Mouse (Mus musculus) right cerebral cortex, postnatal 14 days (tissue): ENCODE measurements around the gene Mtf2.
"Not testable (repeated sequence)": the region's sequence is repeated elsewhere in the genome, so short reads cannot be mapped to it uniquely, and the experiment has no call there.

ENCODE experiments used
- DNase-seq: peaks from one replicate; pipeline ENCODE4 v3.0.0; 2022

Mtf2 gene

GRCm38 (mm10) chr5:108065465-108066411 lies at the start of gene Mtf2:
Gene Mtf2 (plus strand): TSS chr5:108065674.
- peak; percentile 95 for DNase-seq

DNA sequence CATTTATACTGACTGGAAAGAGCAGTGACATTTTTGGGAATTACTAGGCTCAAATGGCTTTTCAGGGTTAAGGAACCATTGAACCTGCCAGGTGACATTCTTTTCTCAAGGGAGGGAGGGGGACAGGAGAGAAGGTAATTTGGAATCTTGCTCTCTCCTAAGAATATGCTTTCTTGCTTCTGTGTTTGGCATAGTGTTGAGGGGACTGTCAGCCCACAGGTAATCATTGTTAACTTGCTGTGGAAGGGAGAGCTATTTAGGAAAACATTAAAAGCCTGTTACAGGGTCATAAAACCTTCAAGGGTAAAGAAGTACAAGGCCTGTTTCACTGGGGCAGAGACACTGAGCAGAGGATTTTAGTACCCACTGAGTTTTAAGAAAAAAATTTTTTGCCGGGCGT lies 48.2 kb upstream of the Mtf2 start:
- DNase-seq: no peak

DNA sequence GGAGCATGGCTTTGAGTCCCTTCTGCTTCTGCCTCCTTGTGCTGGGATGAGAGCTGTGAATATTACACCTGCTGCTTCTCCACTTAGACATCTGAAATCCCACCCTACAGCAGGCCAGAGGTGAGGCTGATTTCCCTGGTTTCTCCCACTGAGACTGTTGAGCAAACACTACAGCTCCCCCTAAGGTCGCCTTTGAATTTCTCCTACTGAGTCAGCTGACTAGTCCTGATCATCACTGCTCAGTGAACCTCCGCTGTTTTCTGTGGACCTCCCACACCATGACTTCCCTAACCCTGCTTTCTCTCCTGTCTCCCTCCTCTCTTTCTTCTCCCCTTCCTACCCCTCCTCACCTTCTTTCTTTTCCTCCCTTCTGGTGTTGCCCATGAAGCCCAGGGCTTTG lies 46.1 kb upstream of the Mtf2 start:
- no peak for DNase-seq

DNA sequence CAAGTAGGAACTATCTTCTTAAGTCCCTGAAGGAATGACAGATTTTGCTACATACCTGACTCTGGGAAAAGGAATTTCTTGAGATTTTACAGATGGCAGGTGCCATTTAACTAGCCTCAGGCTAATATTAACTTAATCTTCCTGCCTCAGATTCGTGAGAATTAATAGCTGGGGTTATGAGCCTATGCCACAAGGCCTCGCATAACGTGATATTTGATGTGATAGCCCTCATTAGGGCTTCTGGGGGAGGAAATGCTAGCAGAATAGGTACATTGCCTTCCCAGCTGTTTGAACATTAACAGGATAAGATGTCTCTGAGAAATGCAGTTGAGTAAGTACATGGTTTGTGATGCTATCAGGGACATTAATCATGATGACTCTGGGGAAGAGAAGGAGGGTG lies 44.1 kb upstream of the Mtf2 start:
- DNase-seq: no peak

GRCm38 (mm10) chr5:108028230-108028629 lies 37.2 kb upstream of the Mtf2 start:
- DNase-seq: no peak

- peak; percentile 10 for DNase-seq
These were observed 36.5 kb upstream of the Mtf2 start for GRCm38 (mm10) chr5:108028797-108029536.

DNA sequence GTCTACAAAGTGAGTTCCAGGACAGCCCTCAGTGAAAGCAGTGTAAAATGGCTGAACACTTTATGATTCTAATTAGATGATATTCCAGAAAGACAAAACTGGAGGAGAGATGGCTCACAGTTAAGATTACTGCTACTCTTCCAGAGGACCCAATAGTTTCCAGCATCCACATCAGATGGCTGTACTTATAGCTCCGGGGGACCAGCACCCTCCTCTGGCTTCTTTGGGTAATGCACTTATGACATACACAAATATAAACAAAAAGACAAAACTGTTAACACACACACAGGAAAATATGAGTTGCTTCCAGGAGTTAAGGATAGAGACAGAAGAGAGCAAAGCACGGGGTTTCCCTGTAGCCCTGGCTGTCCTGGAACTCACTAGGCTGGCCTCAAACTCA lies 35.5 kb upstream of the Mtf2 start:
- DNase-seq: no peak

DNA sequence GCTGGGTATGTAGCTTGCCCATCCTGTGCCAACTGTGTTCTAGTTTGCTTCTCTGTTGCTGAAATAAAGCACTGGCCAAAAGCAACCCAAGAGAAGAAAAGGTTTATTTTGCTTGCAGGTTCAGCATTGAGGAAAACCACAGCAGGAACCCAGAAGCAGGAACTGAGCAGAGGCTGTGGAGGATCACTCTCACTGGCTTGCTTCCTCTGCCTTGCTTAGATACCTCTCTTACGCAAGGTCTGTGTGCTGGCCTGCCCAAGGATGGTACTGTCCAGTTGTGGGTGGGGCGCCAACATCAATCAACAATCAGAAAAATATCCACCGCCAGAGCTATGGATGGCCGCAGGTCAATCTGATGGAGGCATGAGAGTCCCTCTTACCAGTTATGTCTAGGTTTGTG lies 34.2 kb upstream of the Mtf2 start:
- DNase-seq: no peak

- no peak for DNase-seq
These were observed 31.3 kb upstream of the Mtf2 start for GRCm38 (mm10) chr5:108034194-108034593.

GRCm38 (mm10) chr5:108035523-108035922 lies 30.0 kb upstream of the Mtf2 start:
- no peak for DNase-seq

GRCm38 (mm10) chr5:108042061-108042460 lies 23.4 kb upstream of the Mtf2 start:
- DNase-seq: no peak

DNA sequence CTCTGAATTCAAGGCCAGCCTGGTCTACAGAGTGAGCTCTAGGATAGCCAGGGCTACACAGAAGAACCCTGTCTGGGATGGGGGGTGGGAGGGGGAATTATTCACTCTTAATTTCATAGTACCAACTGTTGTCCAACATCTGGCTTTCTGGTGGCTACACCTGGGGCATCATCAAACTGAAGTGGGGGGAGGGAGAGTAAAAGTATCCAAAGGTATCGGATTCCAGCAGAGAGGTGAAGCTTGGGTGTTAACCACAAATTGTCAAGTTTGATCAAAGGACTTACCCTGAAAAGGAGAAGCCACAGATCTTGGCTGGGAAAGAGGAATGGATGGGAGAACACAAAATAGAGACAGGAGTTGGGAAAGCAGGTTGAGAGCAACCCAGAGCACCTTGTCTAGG lies 21.6 kb upstream of the Mtf2 start:
- no peak for DNase-seq

- no peak for DNase-seq
These were observed 15.7 kb upstream of the Mtf2 start for GRCm38 (mm10) chr5:108049711-108050268.

GRCm38 (mm10) chr5:108051026-108051425 lies 14.4 kb upstream of the Mtf2 start:
- no peak for DNase-seq

- not testable (repeated sequence) for DNase-seq
These were observed 13.7 kb upstream of the Mtf2 start for GRCm38 (mm10) chr5:108051727-108052126.

GRCm38 (mm10) chr5:108052200-108052599 lies 13.3 kb upstream of the Mtf2 start:
- no peak for DNase-seq

- no peak for DNase-seq
These were observed 11.9 kb upstream of the Mtf2 start for GRCm38 (mm10) chr5:108053566-108053965.

- DNase-seq: no peak
These were observed 5.1 kb upstream of the Mtf2 start for GRCm38 (mm10) chr5:108060413-108060812.

GRCm38 (mm10) chr5:108072301-108072700 lies 6.8 kb downstream of the Mtf2 start:
- no peak for DNase-seq

GRCm38 (mm10) chr5:108076241-108076640 lies 10.8 kb downstream of the Mtf2 start:
- DNase-seq: no peak

- DNase-seq: no peak
These were observed 11.5 kb downstream of the Mtf2 start for GRCm38 (mm10) chr5:108076833-108077540.

DNA sequence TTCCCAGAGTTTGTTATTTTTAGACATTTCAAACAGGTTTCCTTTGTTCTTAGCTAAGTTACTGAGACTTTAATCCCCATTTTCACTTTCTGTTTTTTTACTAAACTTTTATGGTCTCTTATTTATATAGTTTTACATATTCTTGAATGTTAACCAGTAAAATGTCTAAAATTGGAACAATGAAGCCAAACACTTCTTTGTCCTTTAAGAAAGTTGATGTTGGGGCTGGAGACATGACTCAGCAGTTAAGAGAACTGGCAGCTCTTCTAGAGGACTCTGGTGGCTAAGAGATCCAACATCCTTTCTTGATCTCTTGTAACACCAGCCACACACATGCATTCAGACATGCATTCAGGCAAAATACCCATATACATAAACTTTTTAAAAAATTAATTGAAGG lies 14.1 kb downstream of the Mtf2 start:
- no peak for DNase-seq

DNA sequence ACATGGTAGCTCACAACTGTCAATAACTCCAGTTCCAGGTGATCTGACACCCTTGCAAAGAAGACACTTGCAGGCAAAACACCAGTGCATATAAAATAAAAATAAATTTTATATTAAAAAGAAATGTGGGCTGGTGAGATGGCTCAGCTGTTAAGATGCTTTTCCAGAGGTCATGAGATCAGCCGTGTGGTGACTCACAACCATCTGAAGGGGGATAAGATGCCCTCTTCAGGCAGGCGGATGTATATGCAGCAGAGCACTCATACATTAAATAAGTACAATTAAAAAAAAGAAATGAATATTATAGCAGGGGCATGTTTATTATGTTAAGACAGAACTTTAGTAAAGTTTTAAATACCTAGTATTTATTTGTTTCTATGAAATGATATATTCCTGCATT lies 16.9 kb downstream of the Mtf2 start:
- no peak for DNase-seq
